Mouse (Mus musculus) thymus, postnatal 36 days (tissue): ENCODE measurements at regions not wholly inside any gene's neighbourhood (a gene's known extent, or its start where the extent isn't known, plus 50 kb on each side); places are given as distances from the start of the nearest gene placed in this dataset.
"Not testable (repeated sequence)": the region's sequence is repeated elsewhere in the genome, so short reads cannot be mapped to it uniquely, and the experiment has no call there.

ENCODE experiments used
- DNase-seq, 2 experiments: peaks; one replicate each; pipeline ENCODE4 v3.0.0; 2022; ENCODE audit warnings: mixed read lengths in 2 of 2

DNA sequence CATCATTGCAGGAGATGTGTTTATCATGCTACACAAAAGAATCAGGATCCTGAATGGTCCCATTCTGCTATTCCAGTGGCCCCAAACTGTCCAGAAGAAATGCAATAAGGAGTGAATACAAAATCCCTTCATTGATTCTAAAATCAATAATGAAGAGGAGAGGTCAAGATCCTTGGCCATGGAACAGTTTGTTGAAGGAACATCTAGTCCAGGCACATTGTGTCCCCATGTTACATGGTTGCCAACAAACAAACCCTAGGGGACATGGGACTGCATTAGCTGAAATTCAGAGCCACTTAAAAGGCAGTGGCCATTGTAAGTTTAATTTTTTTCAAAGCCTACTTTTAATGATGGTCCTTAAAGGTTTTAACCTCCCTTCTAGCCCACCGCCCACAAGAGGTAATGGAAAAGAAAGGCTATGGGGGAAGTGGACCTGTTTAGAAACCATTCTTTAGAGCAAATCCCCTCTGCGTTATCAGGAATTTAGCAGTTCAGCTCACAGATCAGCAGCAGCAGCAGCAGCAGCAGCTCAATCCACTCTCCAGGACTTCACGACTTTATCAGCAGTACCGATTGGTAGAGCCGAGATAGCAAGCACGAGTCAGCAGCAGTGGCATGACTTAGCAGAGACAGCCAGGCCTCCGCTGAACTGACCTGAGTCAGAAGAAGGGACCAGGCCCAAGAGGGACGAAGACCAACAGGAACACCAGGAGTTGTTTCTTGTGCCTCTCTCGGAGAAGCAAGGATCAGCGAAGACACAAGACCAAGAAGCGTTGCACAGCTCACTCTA is 268.3 kb downstream of the Setd4 start:
- no peak for DNase-seq

DNA sequence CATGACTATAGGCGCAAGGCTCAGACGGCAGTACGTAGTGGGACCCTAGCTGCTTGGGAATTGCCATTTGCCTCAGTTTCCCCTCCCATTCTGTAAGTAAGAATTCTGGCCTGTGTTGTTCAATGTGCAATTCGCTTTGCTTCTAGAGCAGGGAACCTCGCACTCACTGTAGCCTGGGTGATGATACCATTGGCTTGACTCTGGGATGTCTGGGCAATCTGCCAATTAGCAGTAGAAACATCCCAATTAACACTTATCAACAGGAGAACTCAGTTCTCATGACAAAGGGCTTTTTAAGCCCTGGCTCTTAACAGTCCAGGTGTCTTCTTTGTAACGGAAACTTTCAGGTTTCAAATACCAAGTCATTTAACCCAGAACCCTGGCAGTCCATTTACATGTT is 270.2 kb downstream of the Setd4 start:
- no peak for DNase-seq

DNA sequence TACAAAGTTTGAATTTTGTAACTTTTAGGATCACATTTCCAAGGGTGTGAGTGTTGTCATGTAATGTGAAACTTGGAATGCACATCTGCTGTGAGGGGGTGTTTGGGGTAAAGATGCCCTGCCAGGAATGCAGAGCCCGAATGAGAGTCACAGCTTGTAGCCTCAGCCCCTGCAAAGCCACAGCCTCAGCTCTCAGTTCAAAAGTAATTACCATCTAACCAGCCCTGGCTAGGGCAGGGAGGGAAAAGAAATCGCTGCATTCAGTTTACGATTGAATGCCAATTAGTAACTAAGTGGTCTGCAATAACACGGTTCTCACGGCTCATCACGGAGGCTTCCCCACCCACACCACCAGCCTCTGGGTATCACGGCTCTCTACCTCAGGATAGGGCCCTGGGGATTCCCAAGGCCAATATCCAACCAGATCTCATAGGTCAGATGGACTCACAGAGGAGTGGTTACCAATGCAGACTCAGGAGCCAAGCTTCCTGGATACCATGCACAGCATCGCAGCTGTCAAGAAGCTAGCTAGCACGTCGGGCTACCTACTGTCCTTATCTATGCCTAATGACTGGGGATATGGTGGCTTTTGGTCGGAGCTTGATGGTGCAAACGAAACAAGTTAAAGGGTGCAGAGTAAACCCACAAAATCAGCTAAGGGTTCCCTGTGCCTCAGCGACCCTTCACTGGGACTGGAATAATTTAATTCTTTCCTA is 275.0 kb downstream of the Setd4 start:
- DNase-seq = no peak

DNA sequence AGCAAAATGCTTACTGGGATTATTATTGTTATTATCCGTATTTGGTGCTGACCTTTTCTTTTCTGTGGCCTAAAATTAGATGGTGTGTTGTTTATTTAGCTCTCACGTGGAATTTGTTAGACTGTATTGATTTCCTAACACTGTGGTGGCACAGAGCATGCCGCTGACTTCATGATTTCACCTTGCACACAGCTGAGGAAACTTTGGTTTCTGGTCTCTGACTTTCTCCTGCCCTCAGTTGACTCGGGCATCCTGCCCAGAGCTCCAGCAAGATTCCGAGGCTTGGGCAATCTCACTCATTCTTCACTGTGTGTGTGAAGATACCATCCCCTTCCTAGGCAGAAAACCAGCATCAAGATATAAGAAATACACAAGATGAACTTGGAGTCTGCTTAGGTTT is 279.0 kb downstream of the Setd4 start:
- DNase-seq = no peak

DNA sequence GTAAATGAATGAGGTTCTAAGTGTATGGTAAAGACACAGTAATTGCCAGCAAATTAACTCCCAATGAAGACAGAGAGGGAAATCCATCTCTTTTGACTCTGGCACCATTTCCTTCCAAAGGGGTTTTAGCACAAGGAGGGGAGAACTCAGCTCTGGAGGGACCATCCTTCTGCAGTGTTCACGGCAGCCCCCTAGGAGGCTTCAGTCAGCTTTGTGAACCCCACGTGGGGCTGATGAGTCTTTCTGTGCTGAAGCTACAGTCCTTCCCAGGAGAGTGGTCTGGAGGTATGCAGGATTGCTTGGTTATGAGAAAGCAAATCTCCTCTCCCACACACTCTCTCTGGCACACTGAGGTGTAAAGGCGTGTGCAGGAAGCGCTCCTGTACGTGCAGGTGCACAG is 280.7 kb downstream of the Setd4 start:
- no peak for DNase-seq

DNA sequence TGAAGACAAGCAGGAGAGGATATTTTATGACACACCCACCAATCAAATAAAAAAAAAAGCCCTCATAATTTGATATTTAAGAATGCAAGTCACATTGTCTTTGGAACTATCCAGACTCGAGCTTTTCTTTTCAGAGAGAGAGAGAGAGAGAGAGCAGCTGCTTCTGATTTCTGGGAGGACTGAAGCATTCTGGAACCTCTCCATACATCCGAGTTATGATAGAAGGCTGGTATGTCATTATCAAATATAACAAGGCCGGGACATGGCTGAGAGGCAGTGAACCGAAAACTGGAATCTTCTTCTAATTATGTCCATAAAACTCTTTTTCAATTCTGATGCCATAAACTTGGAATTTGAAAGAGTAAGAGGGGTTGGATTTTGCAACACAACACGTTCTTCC is 284.3 kb downstream of the Setd4 start:
- DNase-seq = no peak

DNA sequence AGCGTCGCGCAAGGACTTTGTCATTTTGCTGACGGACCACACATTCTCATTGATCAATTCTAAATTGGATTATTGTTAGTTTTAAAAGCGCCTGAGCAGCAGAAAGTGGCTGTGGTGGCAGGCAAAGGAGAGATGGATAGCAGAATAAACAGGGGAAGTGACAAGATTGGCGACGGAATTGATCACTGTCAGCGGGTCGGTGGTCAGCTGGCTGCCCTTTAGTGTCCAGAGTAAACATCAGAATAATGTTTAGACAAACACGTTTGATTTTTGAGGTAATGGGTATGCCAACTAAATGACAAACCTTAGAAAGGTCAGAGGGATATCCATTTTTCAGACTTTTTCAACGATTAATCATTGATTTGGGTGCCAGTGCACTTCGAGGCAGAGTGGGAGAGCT is 292.2 kb downstream of the Setd4 start:
- DNase-seq = no peak

DNA sequence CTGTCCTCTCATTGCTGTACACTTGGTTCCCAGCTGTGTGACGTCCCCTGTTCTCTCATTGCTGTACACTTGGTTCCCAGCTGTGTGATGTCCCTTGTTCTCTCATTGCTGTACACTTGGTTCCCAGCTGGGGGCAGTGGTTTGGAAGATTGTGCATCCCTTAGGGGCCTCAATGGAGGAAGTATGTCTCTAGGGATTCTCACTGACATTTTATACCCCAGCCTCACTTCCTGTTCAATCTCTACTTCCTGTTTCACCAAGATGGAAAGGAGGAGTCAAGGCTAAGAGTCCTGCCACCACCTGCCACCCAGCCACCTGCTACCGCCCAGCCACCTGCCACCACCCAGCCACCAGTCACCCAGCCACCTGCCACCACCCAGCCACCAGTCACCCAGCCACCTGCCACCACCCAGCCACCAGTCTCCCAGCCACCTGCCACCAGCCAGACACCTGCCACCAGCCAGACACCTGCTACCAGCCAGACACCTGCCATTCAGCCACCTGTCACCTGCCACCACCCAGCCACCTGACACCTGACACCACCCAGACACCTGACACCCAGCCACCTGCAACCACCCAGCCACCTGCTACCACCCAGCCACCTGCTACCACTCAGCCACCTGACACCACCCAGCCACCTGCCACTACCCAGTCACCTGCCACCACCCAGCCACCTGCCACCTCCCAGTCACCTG is 295.1 kb downstream of the Setd4 start:
- DNase-seq = no peak

DNA sequence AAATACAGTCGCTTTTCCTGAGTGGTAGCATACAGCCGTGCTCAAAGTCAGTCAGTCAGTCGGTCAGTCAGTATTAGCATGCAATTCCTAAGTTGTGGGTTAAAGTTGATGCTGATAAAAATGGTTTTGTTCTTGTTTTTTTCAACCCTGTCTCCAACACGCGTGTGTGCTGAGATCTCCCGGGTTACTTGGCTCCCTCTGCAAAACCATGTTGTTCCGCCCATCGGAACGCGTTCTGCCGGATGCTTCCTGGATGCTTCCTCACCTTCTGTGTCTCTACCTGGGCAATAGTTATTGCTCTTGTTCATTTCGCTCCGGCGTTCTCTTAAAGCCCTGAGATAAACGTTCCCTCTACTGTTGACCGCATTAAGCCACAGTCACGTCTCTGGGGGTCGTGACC is 296.9 kb downstream of the Setd4 start:
- DNase-seq = no peak

DNA sequence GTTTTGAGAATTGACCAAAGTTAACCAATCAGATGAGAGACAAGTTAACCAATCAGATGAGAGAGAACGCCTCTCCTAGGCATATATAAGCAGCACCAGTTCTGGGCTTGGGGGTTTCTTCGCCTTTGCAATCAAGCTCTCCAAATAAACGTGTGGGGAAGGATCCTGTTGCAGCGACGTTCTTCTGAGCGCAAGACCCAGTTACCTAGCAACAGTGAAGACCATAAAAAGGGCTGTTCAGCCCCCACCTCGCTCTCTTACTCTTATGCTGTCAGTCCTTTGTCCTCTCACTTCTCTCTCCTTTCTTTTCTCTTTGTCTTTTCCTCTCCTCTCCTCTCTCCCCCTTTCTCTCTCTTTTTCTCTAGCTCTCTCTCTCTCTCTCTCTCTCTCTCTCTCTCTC is 297.7 kb downstream of the Setd4 start:
- not testable (repeated sequence) for DNase-seq

DNA sequence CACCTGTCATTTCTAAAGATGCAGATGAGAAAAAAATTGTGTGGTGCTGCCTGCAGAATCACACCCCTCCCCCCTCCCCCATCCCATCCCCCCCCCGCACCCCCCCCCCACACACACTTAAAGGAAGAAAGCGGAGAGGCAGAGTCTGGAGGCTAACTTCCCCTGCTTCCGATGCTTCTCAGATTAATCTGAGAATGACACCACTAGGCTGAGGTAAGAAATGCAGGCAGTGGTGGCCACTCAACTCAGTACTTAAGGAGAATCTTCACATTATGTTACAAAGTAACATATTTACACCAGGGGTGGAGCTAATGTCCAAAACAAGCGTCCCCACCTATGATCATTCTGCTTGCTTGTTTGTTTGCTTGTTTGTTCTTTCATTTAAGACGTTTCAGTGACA is 309.4 kb downstream of the Setd4 start:
- DNase-seq = no peak

DNA sequence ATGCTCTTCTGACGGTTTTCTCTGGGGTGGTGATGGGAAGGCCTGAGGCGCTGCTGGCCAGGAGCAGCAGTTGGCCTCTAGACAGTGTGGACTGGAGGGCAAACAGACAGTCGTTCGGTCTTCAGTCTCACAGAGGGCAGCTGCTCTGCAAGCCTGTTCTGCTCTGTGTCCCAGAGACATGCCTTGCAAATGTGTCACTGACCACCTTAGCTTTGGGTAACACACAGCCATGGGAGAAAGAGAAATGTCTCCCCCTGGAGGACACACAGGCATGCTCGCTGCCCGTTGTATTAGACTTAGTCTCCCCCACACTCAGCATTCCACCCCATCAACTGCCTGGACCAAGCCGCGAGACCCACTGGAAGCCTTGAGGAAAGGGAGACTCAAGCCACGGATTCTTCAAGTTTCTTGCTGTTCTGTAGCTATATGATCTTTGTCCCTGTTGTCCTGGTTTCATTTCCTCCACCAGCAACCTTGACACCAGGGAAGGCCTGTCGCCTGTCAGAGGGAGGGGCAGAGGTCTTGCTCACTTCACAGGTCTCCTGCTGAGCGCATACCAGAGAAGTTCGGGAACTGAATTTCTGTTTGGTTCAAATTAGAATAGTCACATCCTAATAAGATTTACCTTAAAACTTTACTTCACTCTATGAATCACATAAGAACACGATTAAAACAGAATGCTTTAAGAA is 310.8 kb downstream of the Setd4 start:
- peak; percentile 75 to 78 for DNase-seq

DNA sequence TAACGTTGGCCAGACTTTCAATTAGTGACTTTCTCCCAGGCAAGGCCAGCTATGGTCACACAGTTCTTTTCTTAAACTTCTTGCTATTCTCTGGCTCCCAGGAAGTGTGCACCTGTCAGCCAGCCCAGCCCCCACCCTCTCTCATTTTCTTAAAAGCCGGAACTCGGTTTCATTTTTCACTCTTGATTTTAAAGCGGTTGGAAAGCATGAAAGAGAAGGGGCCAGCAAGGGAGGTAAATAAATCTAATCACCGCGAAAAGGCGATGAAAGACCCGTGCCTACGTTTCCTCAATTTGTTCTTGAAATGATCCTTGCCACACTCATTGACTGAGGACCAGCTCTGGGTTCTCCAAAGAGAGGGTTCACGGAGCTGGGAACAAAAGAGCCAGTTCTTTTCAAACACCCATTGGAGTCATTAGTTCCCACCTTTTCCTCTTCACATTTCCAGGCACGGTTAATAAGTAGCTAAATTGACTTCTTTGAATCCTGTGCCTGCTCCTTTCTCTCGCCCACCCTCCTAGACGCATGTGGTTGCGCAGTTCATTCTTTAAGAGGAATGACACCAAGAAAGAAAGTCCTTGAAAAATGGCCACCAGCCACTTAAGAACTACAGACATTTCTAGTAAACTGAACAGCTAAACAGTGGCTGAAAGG is 311.6 kb downstream of the Setd4 start:
- DNase-seq = peak; percentile 44 to 46

DNA sequence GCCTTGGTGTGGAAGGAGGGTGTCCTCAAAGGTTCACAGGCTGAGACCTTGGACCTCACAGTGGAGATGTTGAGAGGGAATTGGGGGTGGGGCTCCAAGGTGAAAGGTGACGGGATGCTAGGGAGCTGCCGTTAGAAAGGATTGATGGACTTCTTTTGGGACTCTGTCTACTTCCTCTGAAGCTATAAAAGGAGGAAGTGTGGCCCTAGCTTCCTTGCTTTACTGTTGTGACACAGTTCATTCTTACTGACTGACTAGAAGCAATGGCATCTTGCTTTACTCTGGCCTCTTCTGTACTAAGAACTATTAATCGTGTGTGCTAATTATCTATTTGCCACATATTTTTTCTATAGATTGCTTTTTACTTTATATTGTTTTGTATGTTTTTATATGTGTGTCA is 315.8 kb downstream of the Setd4 start:
- no peak for DNase-seq

DNA sequence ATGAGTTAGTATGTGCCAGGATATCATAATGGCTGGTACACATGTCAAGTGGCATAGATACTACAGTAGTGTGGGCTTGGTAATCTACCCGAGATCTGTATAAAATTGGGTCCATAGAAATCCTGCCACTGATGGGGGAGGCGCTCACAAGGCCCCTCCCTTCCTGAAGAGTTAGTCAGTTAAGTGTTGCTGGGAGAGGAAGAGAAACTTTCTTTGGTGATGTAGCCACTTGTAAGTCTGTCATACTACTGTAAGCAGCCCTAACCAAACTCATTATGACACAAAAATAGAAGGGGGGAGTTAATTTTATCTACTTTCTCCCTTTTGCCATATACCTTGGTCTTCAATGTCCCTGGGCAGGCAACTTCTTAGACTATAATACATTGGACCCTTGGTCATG is 316.3 kb downstream of the Setd4 start:
- no peak for DNase-seq

DNA sequence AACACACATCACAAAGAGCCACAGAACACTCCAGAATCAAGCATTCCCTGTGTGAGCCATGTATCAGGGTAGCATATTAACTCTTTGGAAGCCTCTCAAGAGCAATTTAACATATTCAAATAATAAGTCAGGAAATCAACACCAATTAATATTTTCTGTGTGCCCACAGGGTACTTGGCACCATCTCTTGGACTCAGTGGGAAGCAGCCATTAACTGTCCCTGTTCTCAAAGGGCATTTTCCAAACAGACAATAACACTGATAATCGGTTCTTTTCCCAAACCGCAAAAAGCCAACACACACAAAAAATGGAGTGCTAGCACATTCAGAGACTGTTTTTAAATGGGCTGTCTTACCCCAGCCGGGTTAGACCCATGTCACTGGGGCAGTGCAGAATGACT is 317.0 kb downstream of the Setd4 start:
- DNase-seq = no peak

DNA sequence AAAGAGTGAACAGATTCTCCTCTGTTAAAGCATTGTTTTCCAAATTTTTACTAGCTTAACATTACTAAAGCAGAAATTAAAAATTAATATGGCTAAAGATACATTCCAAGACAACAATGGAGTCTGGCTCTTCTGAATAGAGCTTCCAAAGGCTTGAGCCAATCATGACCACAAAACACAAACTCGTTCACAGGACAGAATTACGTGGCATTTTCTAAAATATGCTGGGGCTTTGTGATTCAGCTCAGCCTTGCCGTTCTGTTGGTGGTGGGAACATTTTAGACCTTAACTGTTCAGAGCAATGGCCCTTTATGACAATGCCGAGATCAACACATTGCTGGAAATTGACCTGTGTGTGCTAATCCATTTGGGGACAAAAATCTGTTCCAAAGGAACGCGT is 318.7 kb downstream of the Setd4 start:
- no peak for DNase-seq

DNA sequence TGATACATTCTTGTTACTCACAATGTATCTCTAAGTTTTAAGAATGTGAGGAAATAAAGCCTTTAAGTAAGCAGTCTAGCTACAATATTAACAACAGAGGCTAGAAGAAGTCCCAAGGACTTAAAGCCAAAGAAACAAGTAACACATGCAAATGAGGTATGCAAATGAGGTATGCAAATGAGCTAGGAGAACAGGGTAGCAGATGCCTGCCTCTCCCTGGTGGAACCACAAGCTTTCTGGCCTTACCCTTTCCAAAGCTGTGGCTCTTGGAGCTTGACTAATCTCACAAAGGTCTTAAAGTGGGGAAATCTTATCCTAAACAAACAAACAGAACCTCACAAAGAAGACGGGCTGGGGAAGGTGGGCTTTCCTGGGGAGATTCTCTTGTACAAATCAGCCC is 322.1 kb downstream of the Setd4 start:
- no peak for DNase-seq

DNA sequence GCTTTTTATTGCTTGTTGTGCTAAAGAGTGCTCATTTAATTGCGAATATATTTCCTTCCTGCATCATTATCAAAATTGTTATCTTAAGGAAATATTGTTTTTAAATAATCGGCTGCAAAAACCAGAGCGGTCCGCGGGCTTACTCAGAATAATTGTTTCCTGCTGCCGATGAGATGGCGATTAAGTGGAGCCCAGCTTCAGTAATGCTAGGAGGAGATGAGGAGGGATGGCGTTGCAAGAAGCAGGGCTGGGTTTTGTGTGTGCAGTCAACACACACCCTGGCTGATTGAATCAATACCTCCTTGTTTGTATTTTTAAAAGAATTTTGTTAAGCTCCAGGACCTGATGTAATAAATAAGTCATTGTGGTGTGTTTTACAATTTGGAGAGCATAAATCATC is 331.2 kb downstream of the Setd4 start:
- no peak for DNase-seq

DNA sequence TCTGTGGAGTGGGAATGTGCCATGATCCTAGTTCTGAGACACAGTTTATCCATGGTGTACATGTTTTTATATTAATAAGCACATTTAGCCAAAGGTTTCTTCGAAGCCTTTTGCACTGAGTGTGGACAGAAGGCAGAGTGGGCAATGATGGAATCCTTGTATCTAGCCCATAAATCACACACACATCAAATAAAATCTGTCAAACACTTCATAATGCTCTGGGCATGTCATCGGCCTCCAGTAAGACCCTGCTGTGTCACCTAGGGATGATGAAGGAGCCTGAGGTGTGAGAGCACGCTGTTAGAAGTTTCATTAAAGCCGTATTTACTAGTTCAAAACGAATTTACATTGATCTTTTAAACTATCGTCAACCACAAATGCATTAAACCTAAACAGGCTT is 331.7 kb downstream of the Setd4 start:
- no peak for DNase-seq

DNA sequence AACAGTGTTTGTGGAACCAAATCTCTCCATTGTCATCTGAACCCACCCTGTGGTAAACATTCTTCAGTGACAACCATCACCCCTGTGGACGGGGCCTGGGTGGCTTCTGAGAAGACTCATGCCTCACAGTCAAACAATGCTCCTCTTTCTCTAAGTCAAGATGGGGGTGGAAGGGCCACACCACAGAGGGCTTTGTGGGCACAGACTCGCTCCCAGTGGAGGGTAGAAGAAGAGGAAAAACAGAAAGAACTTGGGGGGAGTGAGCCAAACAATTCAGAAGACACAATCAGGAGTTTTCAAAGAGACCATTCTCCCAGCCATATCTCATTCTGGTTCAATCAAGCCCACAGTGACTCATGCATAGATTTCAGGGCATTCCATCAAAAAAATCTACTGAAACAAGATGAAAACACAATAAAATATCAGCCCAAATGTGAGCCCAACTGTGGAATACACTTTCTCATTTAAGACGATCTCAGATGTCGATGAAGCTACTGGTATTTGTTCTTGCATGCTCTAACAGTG is 339.7 kb downstream of the Setd4 start:
- no peak for DNase-seq

DNA sequence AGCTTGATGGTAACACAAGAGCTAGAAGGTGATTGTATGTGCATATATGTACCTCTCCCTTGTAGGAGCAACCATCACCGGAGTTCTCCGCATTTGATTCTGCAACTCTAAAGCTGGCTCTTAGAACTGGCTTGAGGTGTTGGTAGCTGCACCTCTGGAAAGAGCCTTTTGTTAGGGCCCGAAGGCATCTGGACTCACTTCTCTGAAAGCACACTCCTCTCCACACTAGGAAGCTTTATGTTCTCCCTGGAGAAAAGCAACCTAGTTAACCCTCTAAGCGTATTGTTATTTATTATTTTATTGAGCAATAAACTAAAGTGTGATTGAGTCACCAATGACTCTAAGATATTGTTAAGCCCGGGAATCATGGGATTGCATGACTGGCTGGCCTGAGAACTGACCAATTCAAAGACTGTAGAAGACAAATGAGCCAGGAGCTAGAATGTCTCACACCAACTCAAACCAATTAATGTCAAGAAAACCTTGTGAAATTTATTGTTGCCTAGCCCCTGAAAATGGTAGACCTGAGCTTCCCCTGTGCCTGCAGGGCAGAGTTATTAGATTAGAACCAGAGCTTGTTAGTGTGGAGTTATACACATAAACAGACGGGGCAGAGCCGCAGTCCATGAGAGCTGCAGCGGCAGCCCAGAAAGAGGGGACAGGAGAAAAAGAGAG is 340.6 kb downstream of the Setd4 start:
- DNase-seq = no peak
